Mouse (Mus musculus) neural tube, embryonic 11.5 days (tissue): Measurements from ENCODE around the gene Tmem8. TPM values are rescaled to one million over a fixed set of nuclear protein-coding genes. Genes with fewer than 3 reads are reported as not detected.

Experiments used
- ATAC-seq: fragments of 200-750 bp; cut with Nextera tagmentation; 2 replicates; pipeline ENCODE4 v1.8.0; 2017; ENCODE audit warnings: moderate number of reproducible peaks, mild to moderate bottlenecking, moderate TSS enrichment, moderate library complexity; ENCODE audit not compliant: insufficient read depth, low FRiP score, low TSS enrichment
- DNase-seq: peaks from one replicate; pipeline ENCODE4 v3.0.0-alpha.2; 2015; ENCODE audit warnings: low spot score
- H3K27ac ChIP-seq: fragments of 300-500 bp; sonication (generic); 2 replicates; pipeline ENCODE4 v1.5.1; 2014; ENCODE audit warnings: low read depth, mild to moderate bottlenecking, low read length
- H3K27me3 ChIP-seq: fragments of 300-500 bp; sonication (generic); 2 replicates; pipeline ENCODE4 v1.6.1; 2014; ENCODE audit warnings: mild to moderate bottlenecking, low read length, mixed read lengths; ENCODE audit not compliant: control insufficient read depth, insufficient read depth
- H3K36me3 ChIP-seq: fragments of 300-500 bp; sonication (generic); 2 replicates; pipeline ENCODE4 v1.6.1; 2014; ENCODE audit warnings: mild to moderate bottlenecking, low read length, moderate library complexity, mixed read lengths; ENCODE audit not compliant: control insufficient read depth, insufficient read depth
- H3K4me1 ChIP-seq: fragments of 300-500 bp; sonication (generic); 2 replicates; pipeline ENCODE4 v1.6.1; 2014; ENCODE audit warnings: low read length, mixed read lengths; ENCODE audit not compliant: control insufficient read depth, insufficient read depth
- H3K4me2 ChIP-seq: fragments of 300-500 bp; sonication (generic); 2 replicates; pipeline ENCODE4 v1.6.1; 2014; ENCODE audit warnings: low read depth, mild to moderate bottlenecking, moderate library complexity
- H3K4me3 ChIP-seq: fragments of 300-500 bp; sonication (generic); 2 replicates; pipeline ENCODE4 v1.5.1; 2014; ENCODE audit warnings: low read depth, low read length
- H3K9ac ChIP-seq: fragments of 300-500 bp; sonication (generic); 2 replicates; pipeline ENCODE4 v1.6.1; 2014; ENCODE audit warnings: mild to moderate bottlenecking, low read length
- H3K9me3 ChIP-seq: fragments of 300-500 bp; sonication (generic); 2 replicates; pipeline ENCODE4 v1.6.1; 2016; ENCODE audit warnings: low read length; ENCODE audit not compliant: control insufficient read depth
- WGBS: fragments of 180-500 bp; shearing (Covaris S2); extraction: QIAGEN DNeasy Blood & Tissue Kit; methylation state at CpG from one replicate; pipeline ENCODE4 v1.1.7; 2014; 5-methylcytosine and 5-hydroxymethylcytosine counted together
- polyA plus RNA-seq: library from polyadenylated mRNA; unstranded; fragments of >200 nt; fragmentation: Nextera tagmentation; extraction: Ambion mirVana; gene quantifications from 2 replicates; pipeline ENCODE4 v1.2.1, GENCODE M21; 2014

The Tmem8 gene
- polyA plus RNA-seq, 1 experiment from 2014 or later = 1.1 TPM

DNA sequence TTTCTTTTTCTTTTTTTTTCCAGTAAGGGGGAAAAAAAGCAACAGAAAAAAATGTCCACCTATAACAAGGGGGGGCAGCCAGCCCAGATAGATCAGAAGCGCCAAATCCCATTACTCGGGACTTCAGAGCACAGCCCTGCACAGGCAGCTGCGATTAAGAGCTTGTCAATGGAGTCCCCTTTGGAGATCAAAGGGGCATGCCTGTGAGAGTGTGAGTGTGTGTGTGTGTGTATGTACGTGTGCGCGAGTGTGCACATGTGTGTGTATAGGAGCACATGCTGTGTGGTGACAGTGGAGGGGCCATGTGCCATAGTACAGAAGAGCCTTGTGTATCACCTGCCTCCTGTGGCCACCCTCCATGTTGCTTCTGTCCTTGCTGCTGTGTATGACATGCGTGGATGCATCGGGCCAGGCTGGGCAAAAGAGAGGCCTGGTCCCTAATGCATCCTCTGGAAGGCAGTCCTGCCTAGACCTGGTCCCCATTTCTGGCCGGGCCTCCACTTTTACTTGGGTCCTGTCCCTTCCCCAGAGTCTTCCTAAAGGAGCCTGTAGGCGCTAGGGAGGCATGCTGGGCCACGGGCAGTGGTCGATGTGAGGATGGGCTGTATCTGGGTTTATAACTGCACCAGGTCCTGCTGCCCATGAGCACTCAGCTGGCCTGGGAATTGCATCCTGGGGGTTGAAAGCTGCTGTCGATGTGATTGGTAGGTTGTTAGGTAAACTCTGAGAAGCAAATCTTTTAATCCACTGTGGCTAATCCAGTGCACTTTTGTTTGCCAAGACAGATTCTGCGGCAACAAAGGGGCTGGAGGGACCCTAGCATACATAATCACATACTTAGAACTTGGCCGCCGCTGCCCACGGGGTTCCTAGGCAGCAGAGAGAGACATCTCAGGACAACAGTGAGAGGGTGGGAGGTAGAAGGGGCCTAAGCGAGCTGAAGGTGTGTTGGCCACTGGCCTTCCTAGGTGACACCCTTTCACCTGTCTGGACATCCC lies 19.1 kb downstream of the Tmem8 start:
- H3K27me3 ChIP-seq = no peaks in the 10 kb centered on the region
- no peak overlapping the region for H3K4me3 ChIP-seq
- no peak overlapping the region for H3K4me2 ChIP-seq
- DNase-seq (no peak), ATAC-seq (no peak)
- H3K27ac ChIP-seq = no peak overlapping the region
- H3K9me3 ChIP-seq = no peaks in the 10 kb centered on the region
- 91% methylated on average over 18 of the region's 18 CpGs for WGBS
- H3K9ac ChIP-seq = no peak overlapping the region
- no peaks in the 10 kb centered on the region for H3K4me1 ChIP-seq
- peaks cover 7% of the 10 kb centered on the region; the same call in 1 of the 2 replicates for H3K36me3 ChIP-seq

DNA sequence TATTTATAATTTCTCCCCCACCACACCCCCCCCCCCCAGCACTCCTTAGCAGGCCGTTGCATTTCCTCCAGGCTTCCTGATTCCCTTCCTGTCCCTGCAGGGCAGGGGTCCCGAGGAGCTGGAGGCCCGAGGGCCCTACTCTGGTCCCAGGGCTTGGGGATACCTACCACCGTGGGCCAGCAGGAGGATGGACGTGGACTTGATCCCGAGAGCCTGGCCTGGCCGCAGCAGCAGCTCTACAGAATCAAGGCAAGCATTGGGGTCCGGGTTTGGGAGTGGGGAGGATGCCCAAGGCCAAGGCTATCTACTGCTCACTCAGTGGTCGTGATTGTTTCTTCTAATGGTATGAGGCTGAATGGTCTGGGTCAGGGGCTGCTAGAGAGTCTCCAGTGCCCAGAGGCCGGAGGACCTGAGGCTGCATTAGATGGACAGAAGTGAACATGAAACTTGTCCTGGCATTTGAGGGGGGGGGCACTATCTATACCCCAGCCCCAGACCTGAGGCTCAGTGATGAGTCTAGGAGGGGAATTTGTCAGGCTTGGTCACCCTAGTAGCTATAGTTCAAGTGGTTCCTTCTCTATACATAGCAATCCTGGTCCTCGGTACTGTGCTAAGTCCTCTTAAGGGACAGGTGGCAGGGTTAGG lies 24.1 kb downstream of the Tmem8 start:
- Histone ChIP-seq H3K9me3 (no peaks in the 10 kb centered on the region), H3K4me1 (peaks cover 10% of the 10 kb centered on the region), H3K4me2 (no peak overlapping the region; the same call in 1 of the 2 replicates), H3K4me3 (no peak overlapping the region), H3K36me3 (no peaks in the 10 kb centered on the region), H3K27ac (no peak overlapping the region), H3K9ac (no peak overlapping the region), H3K27me3 (no peaks in the 10 kb centered on the region)
- 91% methylated on average over 11 of the region's 11 CpGs for WGBS
- ATAC-seq = no peak
- no peak for DNase-seq

DNA sequence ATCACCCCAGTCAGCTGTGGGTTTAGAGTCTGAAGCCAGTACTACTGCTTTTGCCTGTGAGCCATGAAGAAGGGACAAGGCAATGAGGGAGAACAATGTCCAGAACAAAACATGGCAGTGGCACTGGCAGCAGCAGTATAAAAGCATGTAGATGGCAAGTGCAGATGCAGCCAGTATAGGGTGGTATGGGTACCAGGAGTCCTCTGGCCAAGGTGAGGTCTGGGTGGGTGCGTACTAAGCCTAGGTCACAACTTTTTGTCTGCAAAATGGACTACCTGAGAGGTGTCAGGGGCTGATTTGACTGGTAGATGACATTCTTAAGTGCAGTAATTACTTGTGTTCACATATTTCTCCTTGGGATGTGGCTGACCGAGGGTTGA lies 24.6 kb downstream of the Tmem8 start:
- H3K9ac ChIP-seq = peak overlapping the region; percentile 15
- H3K4me2 ChIP-seq = peak overlapping the region; percentile 73
- peak overlapping the region; percentile 97 for H3K4me3 ChIP-seq
- no peak for DNase-seq
- H3K36me3 ChIP-seq = no peaks in the 10 kb centered on the region; the same call in 1 of the 2 replicates
- ATAC-seq = no peak
- 0 out of 2 replicates have a peak overlapping the region, but pooled peaks have one; percentile 94 for H3K27ac ChIP-seq
- no peaks in the 10 kb centered on the region for H3K9me3 ChIP-seq
- no peaks in the 10 kb centered on the region for H3K27me3 ChIP-seq
- peaks cover 10% of the 10 kb centered on the region for H3K4me1 ChIP-seq
- 82% methylated on average over 2 of the region's 2 CpGs for WGBS

DNA sequence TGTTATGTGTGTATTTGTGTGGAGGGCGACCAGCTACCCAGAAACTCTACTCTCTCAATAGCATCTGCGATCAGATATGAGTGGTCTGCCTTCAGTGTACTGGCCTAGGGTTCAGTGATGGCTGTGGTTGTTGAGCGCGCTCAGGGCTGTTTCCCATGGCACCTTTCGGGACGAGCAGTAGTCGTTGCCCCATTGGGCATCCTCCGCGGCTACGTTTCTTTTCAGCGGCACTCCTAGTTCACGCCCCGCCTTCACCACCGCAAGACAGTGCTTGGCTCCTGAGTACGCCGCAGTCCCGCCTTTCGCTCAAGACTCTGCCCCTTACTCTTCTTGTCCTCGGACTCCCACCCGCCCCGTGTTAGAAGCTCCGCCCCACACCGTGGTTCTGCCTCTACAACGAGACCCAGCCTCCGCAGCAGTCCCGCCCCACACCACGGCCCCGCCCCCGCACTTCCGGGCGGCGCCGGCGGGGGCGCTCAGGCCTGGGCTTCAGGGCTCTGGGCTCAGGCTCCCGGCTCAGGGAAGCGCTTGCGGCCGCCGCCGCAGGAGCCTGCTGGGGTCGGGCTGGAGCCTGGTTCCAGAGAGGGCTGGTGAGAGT lies 25.2 kb downstream of the Tmem8 start, which contains the start of gene Axin1:
TSS of gene Axin1 (plus strand) at position 450 of the 598 bp plus-strand sequence.
- Histone ChIP-seq H3K4me3 (peak within 1 kb of the TSS; percentile 97), H3K4me2 (peak within 1 kb of the TSS; percentile 73), H3K4me1 (peaks cover 10% of the 10 kb centered on the region), H3K36me3 (no peaks in the 10 kb centered on the region; the same call in 1 of the 2 replicates), H3K9me3 (no peaks in the 10 kb centered on the region), H3K27me3 (no peaks in the 10 kb centered on the region), H3K27ac (peak within 1 kb of the TSS; percentile 94), H3K9ac (peak within 1 kb of the TSS; percentile 97)
- DNase-seq (peak; percentile 100), ATAC-seq (peak; percentile 96)
- WGBS = under 1% methylated on average over 42 of the region's 42 CpGs

DNA sequence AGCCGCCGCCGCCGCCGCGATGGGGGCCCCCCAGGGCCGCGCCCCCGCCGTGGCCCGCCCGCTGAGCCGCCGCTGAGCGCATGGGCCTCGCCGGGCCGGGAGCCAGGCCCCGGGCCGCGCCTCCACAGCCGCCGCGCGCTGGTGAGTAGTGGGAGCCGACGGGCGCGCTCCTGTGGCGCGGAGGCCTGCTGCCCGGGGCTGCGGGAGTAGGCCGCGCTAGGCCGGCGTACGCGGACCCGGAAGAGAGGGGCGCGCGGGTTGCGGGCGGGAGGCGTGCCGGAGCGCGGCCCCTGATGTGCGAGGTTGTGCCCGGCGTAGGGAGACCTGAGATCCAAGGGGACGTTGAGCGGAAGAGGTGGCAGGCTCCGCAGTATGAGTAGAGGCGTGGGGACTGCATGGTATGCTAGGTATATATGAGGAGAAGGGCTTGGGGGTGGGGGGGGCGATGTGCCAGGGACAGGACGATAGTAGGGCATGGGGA lies 25.8 kb downstream of the Tmem8 start:
- no peaks in the 10 kb centered on the region; the same call in 1 of the 2 replicates for H3K36me3 ChIP-seq
- peak overlapping the region; percentile 94 for H3K27ac ChIP-seq
- DNase-seq = peak; percentile 59
- H3K4me3 ChIP-seq = peak overlapping the region; percentile 97
- WGBS = 1% methylated on average over 57 of the region's 58 CpGs
- H3K27me3 ChIP-seq = no peaks in the 10 kb centered on the region
- H3K9me3 ChIP-seq = no peaks in the 10 kb centered on the region
- H3K4me1 ChIP-seq = peaks cover 10% of the 10 kb centered on the region
- ATAC-seq = peak; percentile 68
- H3K9ac ChIP-seq = peak overlapping the region; percentile 97
- peak overlapping the region; percentile 73 for H3K4me2 ChIP-seq

DNA sequence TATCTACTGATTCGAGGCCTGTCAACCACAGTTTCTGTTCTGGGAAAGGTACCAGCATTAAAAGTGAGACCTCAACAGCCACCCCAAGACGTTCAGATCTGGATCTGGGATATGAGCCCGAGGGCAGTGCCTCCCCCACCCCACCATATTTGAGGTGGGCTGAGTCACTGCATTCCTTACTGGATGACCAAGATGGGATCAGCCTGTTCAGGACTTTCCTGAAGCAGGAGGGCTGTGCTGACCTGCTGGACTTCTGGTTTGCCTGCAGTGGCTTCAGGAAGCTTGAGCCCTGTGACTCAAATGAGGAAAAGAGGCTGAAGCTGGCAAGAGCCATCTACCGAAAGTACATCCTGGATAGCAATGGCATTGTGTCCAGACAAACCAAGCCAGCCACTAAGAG lies 29.7 kb downstream of the Tmem8 start:
- H3K4me2 ChIP-seq = no peak overlapping the region
- no peaks in the 10 kb centered on the region for H3K27me3 ChIP-seq
- no peak for DNase-seq
- ATAC-seq = no peak
- no peak overlapping the region for H3K27ac ChIP-seq
- peaks cover 5% of the 10 kb centered on the region for H3K36me3 ChIP-seq
- H3K4me3 ChIP-seq = no peak overlapping the region
- H3K9me3 ChIP-seq = no peaks in the 10 kb centered on the region; the same call in 1 of the 2 replicates
- WGBS = 93% methylated on average over 4 of the region's 4 CpGs
- H3K9ac ChIP-seq = no peak overlapping the region
- peaks cover 10% of the 10 kb centered on the region for H3K4me1 ChIP-seq

DNA sequence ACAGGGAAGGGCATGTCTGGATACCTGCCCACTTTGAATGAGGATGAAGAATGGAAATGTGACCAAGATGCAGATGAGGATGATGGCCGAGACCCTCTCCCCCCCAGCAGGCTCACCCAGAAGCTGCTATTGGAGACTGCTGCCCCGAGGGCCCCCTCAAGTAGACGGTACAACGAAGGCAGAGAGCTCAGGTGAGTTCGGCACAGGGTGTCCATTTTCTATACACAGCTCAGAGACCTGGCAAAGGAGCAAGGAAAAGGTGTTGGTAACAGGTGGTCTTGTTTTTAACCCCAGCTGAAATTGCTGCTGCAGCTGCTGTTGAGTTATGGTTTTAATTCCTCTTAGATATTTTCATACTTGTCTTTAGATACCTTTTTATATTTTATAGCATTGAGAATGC lies 30.3 kb downstream of the Tmem8 start:
- Histone ChIP-seq H3K9me3 (no peaks in the 10 kb centered on the region; the same call in 1 of the 2 replicates), H3K4me1 (peaks cover 10% of the 10 kb centered on the region), H3K36me3 (peaks cover 5% of the 10 kb centered on the region), H3K27me3 (no peaks in the 10 kb centered on the region), H3K4me3 (no peak overlapping the region), H3K4me2 (no peak overlapping the region), H3K27ac (no peak overlapping the region), H3K9ac (no peak overlapping the region)
- 96% methylated on average over 5 of the region's 5 CpGs for WGBS
- DNase-seq (no peak), ATAC-seq (no peak)

DNA sequence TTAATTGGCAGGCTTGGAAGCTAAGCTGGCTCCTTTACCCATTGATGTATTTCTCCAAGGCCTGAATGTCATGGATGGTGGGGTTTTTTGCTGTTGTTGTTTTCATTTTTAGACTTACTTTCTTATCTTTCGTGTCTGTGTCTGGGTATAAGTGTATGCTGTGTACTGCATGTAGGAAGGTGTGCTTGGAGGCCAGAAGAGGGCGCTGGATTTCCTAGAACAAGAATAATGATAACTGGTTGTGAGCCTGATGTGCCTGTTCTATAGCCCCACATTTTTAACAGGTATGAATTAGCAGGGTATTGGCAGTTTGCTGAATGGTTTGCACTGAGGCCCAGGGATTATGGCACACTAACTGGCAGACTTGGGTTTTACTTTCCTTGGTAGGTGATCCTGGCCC lies 36.0 kb downstream of the Tmem8 start:
- H3K4me3 ChIP-seq = no peak overlapping the region
- H3K27ac ChIP-seq = no peak overlapping the region
- H3K36me3 ChIP-seq = peaks cover 13% of the 10 kb centered on the region
- no peaks in the 10 kb centered on the region; the same call in 1 of the 2 replicates for H3K9me3 ChIP-seq
- no peak for DNase-seq
- H3K4me1 ChIP-seq = no peaks in the 10 kb centered on the region
- no peaks in the 10 kb centered on the region for H3K27me3 ChIP-seq
- H3K4me2 ChIP-seq = no peak overlapping the region
- no peak overlapping the region for H3K9ac ChIP-seq
- no peak for ATAC-seq
- WGBS = 82% methylated on average over 2 of the region's 2 CpGs
